20 mouse cellular contexts compared by ENCODE assay signal in genomic region chr8:121016621-121017020, GRCm38 (mm10).
DNase-seq lines count a peak whose midpoint lies in the region; ATAC-seq and TF ChIP-seq lines count a peak whose summit lies in the region.
"Had no signal": no experiment of that assay in that cellular context is flagged by ENCODE, and none has a peak within 500 bp of the region (broad histone marks: within the 10 kb centered on the region; RNA-seq: fewer than 3 reads in every experiment).

No protein-coding gene starts in this region.

- H3K4me2 ChIP-seq in intestine, embryonic 14.5 days (ENCODE audit: low read length), result peak overlapping the region; percentile 30
- no peak overlapping the region for H3K4me2 ChIP-seq in intestine, postnatal 0 days (replicated peaks; ENCODE audit: low read depth)
- H3K4me2 ChIP-seq in stomach, embryonic 14.5 days (replicated peaks; ENCODE audit: low read depth, low read length), result peak overlapping the region; percentile 31
- no peak overlapping the region for H3K4me2 ChIP-seq in forebrain, embryonic 12.5 days
- H3K4me2 ChIP-seq in hindbrain, embryonic 11.5 days (replicated peaks; ENCODE audit: low read depth, low read length), result no peak overlapping the region

- no peak for DNase-seq in intestine, embryonic 14.5 days (ENCODE audit: low spot score)
- peak; percentile 61 for DNase-seq in adrenal gland, postnatal 10 days
- peak; percentile 34 to 68 for DNase-seq in layer of hippocampus, adult 18-20 months (ENCODE audit: low spot score in 2 of 2)
- no peak for DNase-seq in hindbrain, embryonic 11.5 days (ENCODE audit: low spot score)
- DNase-seq in thymus, postnatal 14 days, result no peak
- DNase-seq: cerebellum, adult 11 months; forebrain, postnatal 0 days; gastrocnemius, adult 2 months; heart, adult 18-20 months; heart, postnatal 4 days; left cerebral cortex, postnatal 4 days; lung, adult 2 months; right cerebral cortex, postnatal 14 days had no signal

- H3K4me1 ChIP-seq in intestine, embryonic 14.5 days (replicated peaks; ENCODE audit: control insufficient read depth, insufficient read depth, low read length), result peaks cover 26% of the 10 kb centered on the region
- H3K4me1 ChIP-seq in intestine, postnatal 0 days (replicated peaks; ENCODE audit: control insufficient read depth, insufficient read depth, low read length), result no peaks in the 10 kb centered on the region
- H3K4me1 ChIP-seq in stomach, embryonic 14.5 days (ENCODE audit: control insufficient read depth, insufficient read depth, low read length), result peaks cover 12% of the 10 kb centered on the region
- peaks cover 11% of the 10 kb centered on the region; the same call in 1 of the 2 replicates for H3K4me1 ChIP-seq in forebrain, embryonic 12.5 days
- peaks cover 3% of the 10 kb centered on the region; the same call in 1 of the 2 replicates for H3K4me1 ChIP-seq in hindbrain, embryonic 11.5 days (replicated peaks; ENCODE audit: control insufficient read depth, insufficient read depth, low read length)
- H3K4me1 ChIP-seq: megakaryocyte, embryonic 14.5 days had no signal

- H3K36me3 ChIP-seq in intestine, embryonic 14.5 days (ENCODE audit: control insufficient read depth, insufficient read depth, low read length), result no peaks in the 10 kb centered on the region
- H3K36me3 ChIP-seq in intestine, postnatal 0 days (ENCODE audit: control insufficient read depth, insufficient read depth), result no peaks in the 10 kb centered on the region
- H3K36me3 ChIP-seq in stomach, embryonic 14.5 days (ENCODE audit: control insufficient read depth, insufficient read depth, low read length), result no peaks in the 10 kb centered on the region
- H3K36me3 ChIP-seq in forebrain, embryonic 12.5 days (replicated peaks), result no peaks in the 10 kb centered on the region
- H3K36me3 ChIP-seq in hindbrain, embryonic 11.5 days (ENCODE audit: control insufficient read depth, insufficient read depth, low read length), result no peaks in the 10 kb centered on the region

- WGBS in intestine, embryonic 14.5 days, result 57% methylated on average over 17 of the region's 17 CpGs
- 64% methylated on average over 17 of the region's 17 CpGs for WGBS in intestine, postnatal 0 days
- 43% methylated on average over 17 of the region's 17 CpGs for WGBS in stomach, embryonic 14.5 days
- WGBS in forebrain, embryonic 12.5 days, result 83% methylated on average over 17 of the region's 17 CpGs
- 78% methylated on average over 17 of the region's 17 CpGs for WGBS in hindbrain, embryonic 11.5 days

- H3K4me3 ChIP-seq in intestine, embryonic 14.5 days (ENCODE audit: low read depth, low read length), result no peak overlapping the region
- no peak overlapping the region for H3K4me3 ChIP-seq in intestine, postnatal 0 days (ENCODE audit: low read depth, low read length)
- H3K4me3 ChIP-seq in stomach, embryonic 14.5 days (ENCODE audit: low read depth, low read length), result no peak overlapping the region
- no peak overlapping the region for H3K4me3 ChIP-seq in forebrain, embryonic 12.5 days (replicated peaks)
- no peak overlapping the region for H3K4me3 ChIP-seq in hindbrain, embryonic 11.5 days (ENCODE audit: low read depth, low read length)
- H3K4me3 ChIP-seq: erythroblast, embryonic 14.5 days; gastrocnemius, adult 2 months; megakaryocyte, embryonic 14.5 days had no signal

- no peak overlapping the region; the same call in 1 of the 2 replicates for H3K27ac ChIP-seq in intestine, embryonic 14.5 days (ENCODE audit: low read depth)
- no peak overlapping the region for H3K27ac ChIP-seq in intestine, postnatal 0 days (ENCODE audit: low read depth, low read length)
- no peak overlapping the region for H3K27ac ChIP-seq in stomach, embryonic 14.5 days (ENCODE audit: low read length)
- H3K27ac ChIP-seq in forebrain, embryonic 12.5 days, result no peak overlapping the region
- H3K27ac ChIP-seq in hindbrain, embryonic 11.5 days (ENCODE audit: low read depth, low read length), result no peak overlapping the region
- H3K27ac ChIP-seq: gastrocnemius, adult 2 months; kidney, postnatal 0 days had no signal

- ATAC-seq in intestine, embryonic 14.5 days (replicated peaks; ENCODE audit: low FRiP score, low TSS enrichment, low read depth), result no peak
- no peak for ATAC-seq in intestine, postnatal 0 days
- ATAC-seq in stomach, embryonic 14.5 days (ENCODE audit: insufficient number of reproducible peaks, insufficient read depth, low FRiP score, low read depth), result no peak
- no peak for ATAC-seq in forebrain, embryonic 12.5 days (ENCODE audit: low FRiP score)
- no peak for ATAC-seq in hindbrain, embryonic 11.5 days (ENCODE audit: low FRiP score)
- ATAC-seq: forebrain, postnatal 0 days; inflammation-experienced regulatory T-cells, adult 6 months had no signal

- no peaks in the 10 kb centered on the region for H3K27me3 ChIP-seq in intestine, embryonic 14.5 days (replicated peaks; ENCODE audit: control insufficient read depth, insufficient read depth, low read length)
- no peaks in the 10 kb centered on the region for H3K27me3 ChIP-seq in intestine, postnatal 0 days (replicated peaks; ENCODE audit: control insufficient read depth, insufficient read depth, low read length)
- H3K27me3 ChIP-seq in stomach, embryonic 14.5 days (ENCODE audit: control insufficient read depth, insufficient read depth, low read length), result no peaks in the 10 kb centered on the region
- peaks cover 8% of the 10 kb centered on the region; the same call in 1 of the 2 replicates for H3K27me3 ChIP-seq in forebrain, embryonic 12.5 days
- H3K27me3 ChIP-seq in hindbrain, embryonic 11.5 days (ENCODE audit: control insufficient read depth, insufficient read depth, low read length), result 0 out of 2 replicates have a peak, but pooled peaks cover 2% of the 10 kb centered on the region

- no peaks in the 10 kb centered on the region for H3K9me3 ChIP-seq in intestine, embryonic 14.5 days (ENCODE audit: control insufficient read depth, low read length)
- no peaks in the 10 kb centered on the region for H3K9me3 ChIP-seq in intestine, postnatal 0 days (ENCODE audit: control insufficient read depth)
- H3K9me3 ChIP-seq in stomach, embryonic 14.5 days (ENCODE audit: control insufficient read depth, low read depth, low read length), result no peaks in the 10 kb centered on the region
- no peaks in the 10 kb centered on the region for H3K9me3 ChIP-seq in forebrain, embryonic 12.5 days
- no peaks in the 10 kb centered on the region for H3K9me3 ChIP-seq in hindbrain, embryonic 11.5 days (ENCODE audit: control insufficient read depth, low read length)

- no peak overlapping the region for H3K9ac ChIP-seq in intestine, embryonic 14.5 days (ENCODE audit: low read length)
- no peak overlapping the region for H3K9ac ChIP-seq in intestine, postnatal 0 days (ENCODE audit: low read depth, low read length)
- no peak overlapping the region for H3K9ac ChIP-seq in stomach, embryonic 14.5 days (replicated peaks; ENCODE audit: low read depth, low read length)
- H3K9ac ChIP-seq in forebrain, embryonic 12.5 days, result no peak overlapping the region
- no peak overlapping the region for H3K9ac ChIP-seq in hindbrain, embryonic 11.5 days (ENCODE audit: low read depth, low read length)
- H3K9ac ChIP-seq: forebrain, postnatal 0 days had no signal

- TF ChIP-seq CTCF in intestine, postnatal 0 days (IDR thresholded peaks at IDR 0.05; ENCODE audit: low read depth), result no peak

Comparison
In these comparisons a context has a peak if more than half of its experiments do, and no peak if none do; other contexts are left out.
1. H3K4me2 ChIP-seq: peak in intestine, embryonic 14.5 days (single experiment) and stomach, embryonic 14.5 days (single experiment); none in intestine, postnatal 0 days (single experiment), forebrain, embryonic 12.5 days (single experiment) and hindbrain, embryonic 11.5 days (single experiment).
2. DNase-seq: peak in adrenal gland, postnatal 10 days (single experiment) and layer of hippocampus, adult 18-20 months (2 of 2); none in intestine, embryonic 14.5 days (single experiment), hindbrain, embryonic 11.5 days (single experiment) and thymus, postnatal 14 days (single experiment).